Mouse (Mus musculus): ENCODE data around the gene Fn3krp.

Gene Fn3krp

DNA sequence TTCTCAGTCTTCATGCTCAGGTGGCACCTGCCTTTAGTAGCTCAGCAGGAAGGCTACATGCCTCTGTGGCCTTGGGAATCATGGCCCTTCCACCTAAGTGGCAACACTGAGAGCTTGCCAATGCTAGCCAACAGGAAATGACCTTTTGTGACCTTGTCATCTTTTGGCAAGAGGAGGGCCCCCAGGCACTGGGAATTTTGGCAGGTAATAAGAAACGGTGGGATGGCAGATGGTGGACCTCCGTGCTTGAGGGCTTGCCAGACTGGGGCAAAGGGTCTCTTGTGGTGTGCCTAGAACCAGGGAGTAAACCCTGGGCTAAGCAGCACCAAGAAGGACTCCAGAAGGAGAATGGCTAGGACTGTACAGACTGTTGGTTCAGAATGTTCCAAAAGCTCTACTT lies 20.9 kb downstream of the Fn3krp start:
- in situ Hi-C loops (cut with MboI): no loop called here

DNA sequence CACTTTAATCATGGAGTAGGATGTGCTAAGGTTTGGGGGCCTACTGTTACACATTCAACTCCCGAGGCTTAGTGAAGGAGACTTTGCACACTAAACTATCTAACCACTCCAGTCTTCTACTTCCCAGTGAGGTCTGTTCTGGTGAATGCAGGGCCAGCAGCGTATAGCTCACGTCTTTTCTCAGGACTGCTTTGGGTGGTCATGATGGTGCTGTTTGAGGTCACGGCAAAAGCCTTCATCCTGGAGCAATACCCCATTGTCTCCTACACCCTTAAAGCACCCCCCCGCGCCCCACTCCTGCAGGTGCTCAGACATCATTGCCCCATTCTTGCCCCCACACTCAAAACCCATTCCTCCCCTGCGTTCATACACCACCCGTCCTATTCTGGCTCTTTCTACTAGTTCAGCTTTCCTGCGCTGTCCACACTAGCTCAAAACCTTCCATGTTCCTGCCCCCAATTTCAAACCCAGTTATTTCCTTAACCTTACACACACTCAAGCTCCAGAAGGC lies 30.1 kb downstream of the Fn3krp start:
- in situ Hi-C loops (cut with MboI): no loop called here

DNA sequence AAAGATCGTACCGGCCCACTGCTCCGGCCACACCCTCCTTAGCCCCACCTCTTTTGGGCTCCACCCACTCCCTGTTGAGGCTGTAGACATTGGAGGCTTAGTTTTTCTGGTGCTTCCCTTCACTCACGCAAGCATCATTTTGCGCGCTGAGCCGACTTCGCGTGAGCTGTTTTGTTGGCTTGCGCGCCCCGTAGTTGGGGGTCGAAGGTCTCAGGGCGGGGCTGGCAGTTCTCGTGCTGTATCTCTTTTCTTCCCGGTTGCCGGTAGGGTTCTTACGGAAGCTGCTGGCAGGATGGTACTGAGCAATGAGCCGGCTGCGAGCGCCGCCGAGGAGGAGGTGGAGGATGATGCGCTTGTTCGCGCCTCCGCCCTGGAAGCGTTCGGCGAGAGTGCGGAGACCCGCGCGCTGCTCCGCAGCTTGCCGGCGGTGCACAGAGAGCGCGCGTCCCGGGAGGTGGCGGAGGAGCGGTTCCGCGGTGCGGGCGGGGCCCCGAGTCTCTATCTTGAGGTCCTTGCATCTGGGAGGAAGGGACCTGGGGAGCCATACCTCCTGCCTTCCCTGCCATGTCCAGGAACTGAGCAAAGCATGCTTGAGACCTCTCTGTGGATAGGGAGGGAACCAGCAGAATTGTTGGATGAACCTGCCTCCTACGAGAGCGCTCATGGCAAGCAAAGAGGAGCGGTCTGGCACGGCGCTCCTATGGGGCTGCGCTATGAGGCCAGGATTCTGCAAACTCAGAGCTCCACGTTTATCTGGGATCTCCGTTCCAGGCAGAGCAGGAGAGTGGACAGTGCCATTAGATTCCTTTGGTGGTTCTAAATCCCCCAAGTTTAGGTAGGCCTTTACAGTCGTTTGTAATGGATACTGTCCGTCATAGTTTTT lies 30.8 kb downstream of the Fn3krp start, which contains the start of gene Tbcd:
Tbcd (plus strand) TSS at position 197 of the 883 bp plus-strand sequence.
- in situ Hi-C loops (cut with MboI): no loop called here

DNA sequence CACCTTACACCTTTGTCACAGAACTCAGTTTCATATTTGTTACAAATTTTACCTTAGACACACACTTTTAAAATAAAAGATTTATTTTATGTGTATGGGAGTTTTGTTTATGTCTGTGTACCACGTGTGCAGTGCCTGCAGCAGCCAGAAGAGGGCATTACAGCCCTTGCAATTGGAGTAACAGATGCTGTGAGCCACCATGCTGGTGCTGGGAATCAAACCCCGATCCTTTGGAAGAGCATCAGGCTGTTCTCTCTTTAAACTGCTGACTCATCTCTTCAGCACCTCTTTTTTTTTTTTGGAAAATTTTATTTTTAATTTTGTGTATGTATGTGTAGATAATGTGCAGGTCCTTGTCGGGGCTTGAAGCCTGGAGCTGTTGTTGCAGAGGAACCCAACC lies 36.7 kb downstream of the Fn3krp start:
- in situ Hi-C loops (cut with MboI): no loop called here

DNA sequence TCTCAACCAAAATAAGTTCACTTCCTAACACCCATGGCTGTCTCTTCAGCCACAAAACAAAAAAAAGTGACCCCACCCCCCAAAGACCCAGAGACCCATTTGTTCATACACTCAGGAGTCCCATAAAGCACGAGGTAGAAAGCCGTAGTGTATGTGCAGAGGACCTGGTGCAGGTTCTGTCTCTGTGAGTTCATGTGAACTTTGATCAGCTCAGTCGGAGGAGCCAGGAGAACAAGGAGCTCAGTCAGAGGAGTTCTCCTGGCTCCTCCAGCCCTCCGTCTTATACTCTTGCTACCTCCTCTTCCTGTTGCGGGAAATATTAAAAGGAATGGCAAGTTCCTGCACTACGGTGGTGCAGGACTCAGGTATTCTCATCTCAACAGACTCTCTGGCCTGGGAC lies 46.2 kb downstream of the Fn3krp start:
- in situ Hi-C loops (cut with MboI): no loop called here

DNA sequence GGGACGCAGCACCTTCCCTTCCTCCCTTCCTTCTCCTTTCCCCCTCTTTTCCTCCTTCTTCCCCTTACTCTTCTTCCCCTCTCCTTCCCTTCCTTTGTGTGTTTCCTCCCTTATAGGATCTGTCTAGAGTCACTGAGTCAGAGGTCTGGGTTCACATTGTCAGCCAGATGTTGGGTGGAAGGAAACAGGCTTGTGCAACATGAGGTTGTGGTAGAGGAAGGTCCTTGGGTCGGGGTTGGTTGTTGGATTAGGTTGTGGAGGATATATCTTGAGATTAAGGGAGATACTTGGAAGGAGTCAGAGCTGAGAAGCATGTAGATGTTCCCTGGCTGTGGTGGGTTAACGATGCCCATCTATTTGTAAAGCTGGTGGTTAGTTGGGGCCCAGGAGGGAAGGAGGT lies 53.6 kb downstream of the Fn3krp start:
- in situ Hi-C loops (cut with MboI): no loop called here

DNA sequence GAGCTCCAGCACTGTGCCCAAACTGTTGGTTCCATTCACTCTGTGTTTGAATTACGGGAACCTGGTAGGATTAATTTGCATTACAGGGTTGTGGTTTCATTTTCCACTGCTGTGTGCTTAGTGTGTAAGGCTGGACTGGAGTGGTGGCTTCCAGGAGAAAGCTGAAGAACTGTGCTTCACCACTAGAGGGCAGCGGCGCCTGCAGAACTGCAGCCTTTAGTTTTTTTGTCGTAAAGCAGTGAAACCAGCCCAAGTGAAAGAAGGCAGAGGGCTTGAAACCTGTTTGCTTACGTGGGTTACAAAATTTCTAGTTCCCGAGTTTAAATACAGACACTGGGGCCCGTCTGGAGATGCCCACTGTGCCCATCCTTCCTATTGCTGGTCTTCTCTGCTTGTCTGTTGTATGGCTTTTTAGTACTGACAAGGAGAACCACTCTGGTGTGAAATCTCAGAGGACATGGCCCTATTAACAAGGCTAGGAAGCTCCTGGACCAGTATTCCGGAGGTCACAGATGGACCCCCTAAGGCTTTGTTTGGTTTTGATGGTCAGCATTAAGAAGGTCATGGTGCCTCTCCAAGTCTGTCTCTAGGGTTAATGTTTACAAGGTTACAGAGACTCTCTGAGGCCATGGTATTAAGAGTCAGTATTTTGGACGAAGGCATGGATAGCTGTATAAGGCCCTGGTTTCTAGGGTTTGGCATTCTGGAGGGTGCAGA lies 54.7 kb downstream of the Fn3krp start:
- in situ Hi-C loops (cut with MboI): no loop called here

DNA sequence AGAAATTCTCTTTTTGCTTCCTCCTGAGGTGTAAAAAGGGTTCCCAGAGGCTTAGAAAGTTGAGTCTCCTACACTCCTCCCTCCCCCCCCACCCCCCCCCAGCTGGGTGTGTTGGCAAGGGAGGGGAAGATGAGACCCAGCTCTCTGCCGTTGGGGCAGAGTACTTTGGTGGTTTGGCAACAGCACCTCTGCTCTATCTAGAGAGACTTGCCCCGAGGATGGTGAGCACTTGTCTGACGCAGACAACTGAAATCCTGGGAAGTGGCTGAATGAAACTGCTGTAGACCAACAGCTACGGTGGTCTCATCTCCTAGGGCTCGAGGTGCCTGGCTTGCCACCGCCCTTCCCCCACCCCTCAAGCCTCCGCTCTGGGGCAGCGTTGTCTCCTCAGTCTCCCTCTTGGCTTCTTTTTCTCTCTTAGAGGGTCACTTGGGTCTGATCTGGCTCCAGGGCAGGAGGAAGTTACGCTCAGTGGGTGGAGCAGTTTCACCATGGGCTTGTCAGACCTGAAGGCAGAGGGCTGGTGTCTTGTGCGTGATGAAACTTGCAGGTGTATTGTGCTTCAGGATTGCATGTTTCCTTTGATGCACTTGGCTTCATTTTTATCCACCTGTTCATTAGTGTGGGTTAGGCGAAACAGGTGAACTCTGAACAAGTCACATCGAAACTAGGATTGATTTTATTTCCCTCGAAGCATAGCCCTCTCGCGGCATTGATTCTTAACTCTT lies 58.4 kb downstream of the Fn3krp start:
- in situ Hi-C loops (cut with MboI): no loop called here

All from mature B cell (primary cell).